Mouse (Mus musculus): ENCODE measurements around the gene U2af2.

DNA sequence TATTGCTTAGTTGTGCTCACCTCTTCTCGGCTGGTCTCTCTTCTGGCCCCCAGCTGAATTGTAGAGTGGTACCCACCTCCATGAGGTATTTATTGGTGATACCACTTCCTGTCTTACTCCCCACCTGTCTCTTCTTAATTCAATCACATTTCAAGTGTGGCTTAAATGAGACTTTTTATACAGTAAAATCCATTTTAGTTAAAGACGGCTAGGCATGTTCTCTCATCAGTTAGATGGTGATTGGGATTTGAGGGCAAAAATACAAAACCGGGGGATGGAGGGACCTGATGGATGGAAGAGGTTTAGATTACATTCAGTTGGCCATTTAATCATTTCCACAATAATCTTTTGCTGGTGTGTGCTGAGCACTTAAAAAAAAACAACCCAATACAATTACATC, 54.9 kb downstream of the U2af2 start, which contains the start of gene Rfpl4:
- TF ChIP-seq CTCF (IDR thresholded peaks at IDR 0.05; ENCODE audit: control insufficient read depth, insufficient read depth, insufficient read length) (no peak), MYOD1 (IDR thresholded peaks at IDR 0.05; ENCODE audit: control insufficient read depth, insufficient read length, low read depth) (no peak), MAX (IDR thresholded peaks at IDR 0.05) (no peak)
